Mouse (Mus musculus) CH12.LX (cell line): Measurements from ENCODE around the gene Mmel1. TPM values are rescaled to one million over a fixed set of nuclear protein-coding genes. Genes with fewer than 3 reads are reported as not detected.

ENCODE experiments used
- DNase-seq: peaks from one replicate; pipeline ENCODE4 v3.0.0-alpha.2; 2013; ENCODE audit errors: extremely low read depth
- H3K27ac ChIP-seq: 2 replicates; pipeline ENCODE4 v1.5.1; 2012; ENCODE audit warnings: low read depth, mild to moderate bottlenecking, control low read depth, moderate library complexity; ENCODE audit not compliant: insufficient read depth
- H3K27me3 ChIP-seq: replicated peaks from 2 replicates; pipeline ENCODE3; 2012; ENCODE audit warnings: inconsistent platforms
- H3K36me3 ChIP-seq, 2 experiments: replicated peaks in 1 of 2; 2 replicates each; pipeline versions ENCODE3 to v1.6.1; 2012; ENCODE audit warnings: inconsistent platforms in 1 of 2, low read length in 1 of 2, mild to moderate bottlenecking in 1 of 2, mixed read lengths in 1 of 2, moderate library complexity in 1 of 2; ENCODE audit not compliant: control insufficient read depth in 1 of 2, insufficient read depth in 1 of 2
- H3K4me1 ChIP-seq, 2 experiments: 2 replicates each; pipeline ENCODE4 v1.6.1; 2012; ENCODE audit warnings: inconsistent platforms in 1 of 2, moderate library complexity in 1 of 2; ENCODE audit not compliant: insufficient read depth in 2 of 2, control insufficient read depth in 1 of 2
- H3K4me2 ChIP-seq: 2 replicates; pipeline ENCODE4 v1.6.1; 2012; ENCODE audit warnings: low read depth, mild to moderate bottlenecking, control low read depth; ENCODE audit not compliant: poor library complexity, insufficient read depth, severe bottlenecking
- H3K4me3 ChIP-seq, 3 experiments: fragments of 150-350 bp in 1 of 3; sonication (generic) in 1 of 3; replicated peaks in 1 of 3; 2 replicates each; pipeline versions ENCODE3 to v1.5.1; 2011 to 2012; ENCODE audit warnings: low read depth in 2 of 3, low read length in 2 of 3, mild to moderate bottlenecking in 2 of 3, moderate library complexity in 2 of 3, control low read depth in 1 of 3, improper control_type of control experiment in 1 of 3, inconsistent platforms in 1 of 3, mixed read lengths in 1 of 3; ENCODE audit not compliant: poor library complexity in 1 of 3
- H3K79me2 ChIP-seq: replicated peaks from 2 replicates; pipeline ENCODE4 v1.6.1; 2012; ENCODE audit warnings: mild to moderate bottlenecking, moderate library complexity; ENCODE audit not compliant: control insufficient read depth, poor library complexity, insufficient read depth, severe bottlenecking; ENCODE audit errors: extremely low read depth
- H3K9ac ChIP-seq: 2 replicates; pipeline ENCODE4 v1.6.1; 2012; ENCODE audit warnings: low read depth, mild to moderate bottlenecking, control low read depth, moderate library complexity; ENCODE audit not compliant: insufficient read depth
- H3K9me3 ChIP-seq: replicated peaks from 2 replicates; pipeline ENCODE3; 2012; ENCODE audit warnings: low read length, inconsistent platforms, mixed read lengths
- BHLHE40 ChIP-seq: IDR thresholded peaks from 2 replicates; pipeline ENCODE4 v1.6.1; 2011; ENCODE audit warnings: mild to moderate bottlenecking, low read depth, low read length, improper control_type of control experiment
- CHD1 ChIP-seq: IDR thresholded peaks from 2 replicates; pipeline ENCODE4 v1.6.1; 2012; ENCODE audit warnings: low read depth, low read length, improper control_type of control experiment, inconsistent platforms
- CHD2 ChIP-seq: IDR thresholded peaks from 2 replicates; pipeline ENCODE4 v1.6.1; 2011; ENCODE audit warnings: low read length, improper control_type of control experiment
- E2F4 ChIP-seq: IDR thresholded peaks from 2 replicates; pipeline ENCODE4 v1.6.1; 2011; ENCODE audit warnings: low read depth, low read length, improper control_type of control experiment; ENCODE audit not compliant: insufficient replicate concordance
- ELF1 ChIP-seq: IDR thresholded peaks from 2 replicates; pipeline ENCODE4 v1.6.1; 2014; ENCODE audit warnings: low read depth, mild to moderate bottlenecking, inconsistent platforms, low read length, improper control_type of control experiment
- GABPA ChIP-seq: IDR thresholded peaks from 2 replicates; pipeline ENCODE4 v1.6.1; 2012; ENCODE audit warnings: low read depth, low read length, improper control_type of control experiment, inconsistent platforms; ENCODE audit not compliant: insufficient replicate concordance
- HCFC1 ChIP-seq: IDR thresholded peaks from 2 replicates; pipeline ENCODE4 v1.6.1; 2012; ENCODE audit warnings: low read depth, mild to moderate bottlenecking, inconsistent platforms, low read length, improper control_type of control experiment
- MAFK ChIP-seq: IDR thresholded peaks from 2 replicates; pipeline ENCODE4 v1.6.1; 2011; ENCODE audit warnings: low read length, improper control_type of control experiment; ENCODE audit not compliant: insufficient replicate concordance
- MAX ChIP-seq: IDR thresholded peaks from 2 replicates; pipeline ENCODE4 v1.6.1; 2011; ENCODE audit warnings: low read length, improper control_type of control experiment
- MXI1 ChIP-seq: IDR thresholded peaks from 2 replicates; pipeline ENCODE4 v1.6.1; 2011; ENCODE audit warnings: mild to moderate bottlenecking, low read depth, low read length, improper control_type of control experiment
- NELFE ChIP-seq: IDR thresholded peaks from 2 replicates; pipeline ENCODE4 v1.6.1; 2011; ENCODE audit warnings: low read depth, low read length, improper control_type of control experiment
- NRF1 ChIP-seq: IDR thresholded peaks from 2 replicates; pipeline ENCODE4 v1.6.1; 2014; ENCODE audit warnings: low read depth, mild to moderate bottlenecking, inconsistent platforms, low read length, improper control_type of control experiment, moderate library complexity
- PAX5 ChIP-seq: IDR thresholded peaks from 2 replicates; pipeline ENCODE4 v1.6.1; 2012; ENCODE audit warnings: low read length, inconsistent platforms, mixed read lengths
- POLR2A ChIP-seq: IDR thresholded peaks from 2 replicates; pipeline ENCODE4 v1.6.1; 2011; ENCODE audit warnings: low read depth, mild to moderate bottlenecking, improper control_type of control experiment, low read length
- RAD21 ChIP-seq: IDR thresholded peaks from 2 replicates; pipeline ENCODE4 v1.6.1; 2011; ENCODE audit warnings: low read depth, mild to moderate bottlenecking, low read length, improper control_type of control experiment, moderate library complexity
- SIN3A ChIP-seq: IDR thresholded peaks from 2 replicates; pipeline ENCODE4 v1.6.1; 2012; ENCODE audit warnings: low read length, improper control_type of control experiment, inconsistent platforms
- SMC3 ChIP-seq: IDR thresholded peaks from 2 replicates; pipeline ENCODE4 v1.6.1; 2011; ENCODE audit warnings: low read depth, low read length, improper control_type of control experiment
- TBP ChIP-seq: conservative IDR thresholded peaks from 2 replicates; pipeline ENCODE4 v1.6.1; 2011; ENCODE audit warnings: low read depth, low read length, improper control_type of control experiment
- TCF12 ChIP-seq: IDR thresholded peaks from 2 replicates; pipeline ENCODE4 v1.6.1; 2014; ENCODE audit warnings: low read depth, mild to moderate bottlenecking, inconsistent platforms, low read length, improper control_type of control experiment
- USF1 ChIP-seq: IDR thresholded peaks from 2 replicates; pipeline ENCODE4 v1.6.1; 2014; ENCODE audit warnings: low read depth, mild to moderate bottlenecking, inconsistent platforms, low read length, improper control_type of control experiment
- USF2 ChIP-seq: conservative IDR thresholded peaks from 2 replicates; pipeline ENCODE4 v1.6.1; 2011; ENCODE audit warnings: low read depth, low read length, improper control_type of control experiment
- ZMIZ1 ChIP-seq: IDR thresholded peaks from 2 replicates; pipeline ENCODE4 v1.6.1; 2012; ENCODE audit warnings: low read depth, mild to moderate bottlenecking, inconsistent platforms, low read length, improper control_type of control experiment
- dilution Hi-C: fragments of 300-500 bp; cut with MboI; formaldehyde crosslinking; loops from 2 replicates; pipeline ENCODE4 v1.14.3; 2020; ENCODE audit warnings: low sequenced_read_pairs; ENCODE audit not compliant: extremely low pct_unique_long_range_greater_than_20kb, extremely low pct_ligation_motif_present
- in situ Hi-C: fragments of 300-500 bp; cut with MboI; formaldehyde crosslinking; loops from 3 replicates; pipeline ENCODE4 v1.14.3; 2019; ENCODE audit warnings: low sequenced_read_pairs, low pct_ligation_motif_present, low pct_unique_long_range_greater_than_20kb, mixed read lengths
- polyA plus RNA-seq: library from polyadenylated mRNA; unstranded; fragments of >175 nt; gene quantifications from 2 replicates; pipeline ENCODE4 v1.2.1, GENCODE M21; 2012; ENCODE audit warnings: low read depth; ENCODE audit not compliant: insufficient read length
- total RNA-seq, 2 experiments: library from RNA; depleted of rRNA; stranded (reverse); fragments of 300-350 nt in 1 of 2; fragments of >200 nt in 1 of 2; gene quantifications; 2 replicates each; pipeline ENCODE4 v1.2.3; 2012 to 2014

Gene Mmel1
- total and polyA plus RNA-seq, 3 experiments, result 0.70 to 3.9 (median 2.0) TPM

DNA sequence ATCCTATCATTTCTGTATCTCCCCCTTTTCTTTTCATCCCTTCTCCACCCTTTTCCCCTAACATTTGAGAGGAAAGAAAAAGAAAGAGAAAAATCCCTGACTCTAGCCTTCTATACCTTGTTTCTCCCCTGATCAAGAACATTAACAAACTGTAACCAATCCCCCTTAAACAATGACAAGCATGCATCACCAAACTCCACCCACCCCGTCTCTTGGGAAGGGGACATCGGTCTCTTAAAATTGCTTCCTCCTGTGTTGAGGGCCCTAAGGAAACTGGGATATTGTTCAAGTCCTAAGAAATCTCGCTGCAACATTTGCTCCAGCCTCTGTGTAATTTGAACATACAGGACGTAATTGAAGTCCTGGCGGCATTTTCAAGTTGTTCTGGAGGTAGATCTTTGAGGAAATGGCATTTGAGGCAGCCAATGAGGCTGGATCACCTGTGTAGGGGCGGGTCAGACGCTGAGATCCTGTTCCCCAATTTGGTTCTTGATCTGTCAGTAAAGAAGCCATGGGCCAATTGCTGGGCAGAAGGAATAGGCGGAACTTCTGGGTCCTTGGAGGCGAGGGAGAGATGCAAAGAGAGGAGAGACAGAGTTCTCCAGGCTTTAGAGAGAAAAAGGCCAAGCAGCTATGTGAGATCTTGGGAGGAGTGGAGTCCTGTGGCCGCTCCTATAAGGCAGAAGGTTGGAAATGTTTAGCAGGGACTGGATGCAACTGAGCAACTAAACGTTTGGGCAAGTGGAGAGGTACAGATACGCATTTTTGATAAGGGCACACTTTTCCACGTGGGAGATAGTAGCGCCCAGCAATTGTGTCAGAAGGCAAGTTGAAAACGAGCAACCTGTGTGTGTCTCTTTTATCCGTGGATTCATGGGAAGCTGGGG lies 35.0 kb downstream of the Mmel1 start:
- dilution Hi-C loops (no loop called here), in situ Hi-C loops (loop anchor here (5.0 kb wide), 1 partner anchor 38 kb away; no protein-coding TSS in a partner anchor)
- H3K27ac ChIP-seq, result peak overlapping the region; percentile 19; the same call in 1 of the 2 replicates
- peak overlapping the region; percentile 81 for H3K9ac ChIP-seq
- peaks cover 11% of the 10 kb centered on the region for H3K9me3 ChIP-seq
- peak overlapping the region; percentile 57 to 82 (median 70) for H3K4me3 ChIP-seq
- H3K4me1 ChIP-seq, result peaks cover 13 to 34% of the 10 kb centered on the region in 2 experiments; a peak in 3 of 4 replicates
- DNase-seq, result peak; percentile 82
- no peaks in the 10 kb centered on the region for H3K36me3 ChIP-seq
- no peak for TF ChIP-seq RAD21
- peak; percentile 94 for TF ChIP-seq CHD2
- no peak for TF ChIP-seq ZMIZ1
- peak; percentile 90; the same call in 1 of the 2 replicates for TF ChIP-seq E2F4
- no peak for TF ChIP-seq GABPA
- TF ChIP-seq MAFK, result no peak
- no peak; the same call in 1 of the 2 replicates for TF ChIP-seq HCFC1
- TF ChIP-seq PAX5, result no peak
- no peak for TF ChIP-seq SMC3
- peak; percentile 84; the same call in 1 of the 2 replicates for TF ChIP-seq MXI1
- peak; percentile 56 for TF ChIP-seq NELFE
- peak; percentile 70 for TF ChIP-seq TBP
- peak; percentile 81 for TF ChIP-seq ELF1
- TF ChIP-seq BHLHE40, result no peak
- TF ChIP-seq TCF12, result peak; percentile 50
- peak; percentile 20; the same call in 1 of the 2 replicates for TF ChIP-seq CHD1
- TF ChIP-seq USF1, result no peak
- peak; percentile 81 for TF ChIP-seq SIN3A
- TF ChIP-seq USF2, result no peak
- peak; percentile 72 for TF ChIP-seq POLR2A
- TF ChIP-seq MAX, result peak; percentile 50
- TF ChIP-seq NRF1, result no peak
- peaks cover 9% of the 10 kb centered on the region for H3K79me2 ChIP-seq
- peak overlapping the region; percentile 75 for H3K4me2 ChIP-seq
- H3K27me3 ChIP-seq, result no peaks in the 10 kb centered on the region
